Mouse (Mus musculus) NIH3T3 (cell line): ENCODE measurements around the gene Mgat5.

Experiments used
- DNase-seq: peaks from one replicate; pipeline ENCODE4 v3.0.0-alpha.2; 2012; ENCODE audit warnings: low read depth

The Mgat5 gene

GRCm38 (mm10) chr1:127262170-127262837, 57.5 kb downstream of the Mgat5 start:
- DNase-seq, result no peak

DNA sequence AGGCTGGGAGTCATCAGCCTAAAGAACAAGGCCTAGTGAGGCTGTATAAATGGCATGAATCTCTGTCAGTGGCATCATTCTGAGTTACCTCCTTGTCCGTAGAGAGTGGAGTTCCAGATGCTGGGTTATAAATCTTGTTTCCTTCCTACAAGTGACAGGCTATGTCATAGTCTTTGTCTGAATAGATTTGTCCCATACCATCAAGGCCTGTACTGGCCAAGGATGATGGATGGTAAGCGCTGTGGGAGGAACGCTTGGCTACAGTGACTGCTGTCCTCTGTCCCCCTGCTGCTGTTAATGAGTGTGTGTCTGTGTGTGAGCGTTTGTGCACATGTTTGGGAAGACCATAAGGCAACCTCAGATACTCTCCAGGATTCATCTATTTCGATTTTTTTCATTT, 63.2 kb downstream of the Mgat5 start:
- no peak for DNase-seq

- no peak for DNase-seq
These were observed 64.5 kb downstream of the Mgat5 start for GRCm38 (mm10) chr1:127269343-127269742.

DNA sequence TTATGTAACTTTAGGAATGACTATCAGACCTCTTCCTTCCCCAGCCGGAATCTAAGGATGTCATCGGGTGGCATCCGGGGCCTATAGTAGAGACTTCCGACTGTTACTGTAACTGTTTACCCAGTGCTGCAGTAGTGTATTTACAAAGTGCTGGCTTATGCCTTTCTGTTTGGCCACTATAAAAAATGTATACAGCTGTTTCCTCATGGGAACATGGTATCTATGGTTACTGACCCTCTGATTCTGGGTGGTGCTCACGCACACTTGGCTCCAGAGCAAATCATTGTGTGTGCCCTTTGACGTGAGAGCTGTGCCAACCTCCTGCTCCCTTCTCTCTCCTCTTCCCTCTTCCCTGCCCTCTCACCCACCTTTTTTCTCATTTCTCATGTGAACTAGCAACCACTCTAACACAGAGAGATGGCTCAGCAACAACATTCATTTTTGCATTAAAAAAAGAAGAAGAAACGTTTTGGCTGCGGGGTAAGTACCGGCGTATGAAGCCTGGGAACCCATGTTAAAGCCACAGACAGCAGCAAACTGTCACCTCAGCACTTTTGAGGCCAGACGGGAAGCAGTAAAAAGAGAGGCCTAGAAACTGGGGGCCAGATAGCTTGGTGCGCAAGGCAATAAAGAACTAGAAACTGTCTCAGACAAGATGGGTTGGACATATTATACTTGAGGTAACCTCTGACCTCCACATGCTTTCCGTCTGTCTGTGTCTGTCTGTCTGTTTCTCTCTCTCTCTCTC, 65.6 kb downstream of the Mgat5 start:
- DNase-seq, result peak; percentile 10

GRCm38 (mm10) chr1:127271156-127271555, 66.3 kb downstream of the Mgat5 start:
- DNase-seq, result no peak

- no peak for DNase-seq
These were observed 68.5 kb downstream of the Mgat5 start for GRCm38 (mm10) chr1:127273363-127273762.

- no peak for DNase-seq
These were observed 70.9 kb downstream of the Mgat5 start for GRCm38 (mm10) chr1:127275572-127276324.

- peak; percentile 60 for DNase-seq
These were observed 73.3 kb downstream of the Mgat5 start for GRCm38 (mm10) chr1:127278067-127278466.

DNA sequence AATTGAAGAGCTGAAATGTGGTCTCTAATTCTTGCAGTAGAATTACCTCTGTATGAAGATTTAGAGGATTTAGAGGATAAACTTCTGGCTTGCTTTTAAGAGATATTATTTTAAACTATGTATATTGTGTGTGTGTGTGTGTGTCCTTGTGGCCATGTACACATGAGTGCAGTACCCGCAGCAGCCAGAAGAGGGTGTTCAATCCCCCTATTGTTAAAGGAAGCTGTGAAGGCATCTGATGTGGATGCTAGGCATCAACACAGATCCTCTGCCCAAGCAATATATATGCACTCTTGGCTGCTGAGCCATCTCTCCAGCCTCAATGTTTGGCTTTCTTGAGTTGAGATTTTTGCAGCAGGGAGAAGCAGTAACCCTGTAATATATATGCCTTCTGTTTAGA, 75.4 kb downstream of the Mgat5 start:
- peak; percentile 16 for DNase-seq

GRCm38 (mm10) chr1:127284975-127285374, 80.2 kb downstream of the Mgat5 start:
- DNase-seq, result no peak

GRCm38 (mm10) chr1:127287505-127287904, 82.7 kb downstream of the Mgat5 start:
- no peak for DNase-seq

DNA sequence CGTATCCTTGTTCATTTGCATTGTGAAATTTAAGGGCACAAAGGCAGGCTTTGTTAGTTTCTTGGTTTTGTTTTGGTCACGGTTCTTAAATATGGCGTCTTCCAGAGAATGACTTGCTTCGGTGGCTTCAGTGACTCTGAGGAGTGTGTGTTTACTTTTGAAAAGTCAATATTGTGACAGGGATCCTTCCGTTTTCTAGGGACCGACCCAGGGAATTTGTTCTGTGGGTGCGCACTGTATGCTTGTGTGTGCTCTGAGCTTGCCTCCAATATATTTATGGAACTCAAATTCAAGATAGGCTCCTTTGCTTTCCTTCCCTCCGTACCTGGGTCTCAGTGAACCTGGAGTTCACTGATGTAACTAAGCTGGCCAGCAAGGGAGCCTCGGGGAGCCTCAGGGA, 86.1 kb downstream of the Mgat5 start:
- DNase-seq, result no peak

DNA sequence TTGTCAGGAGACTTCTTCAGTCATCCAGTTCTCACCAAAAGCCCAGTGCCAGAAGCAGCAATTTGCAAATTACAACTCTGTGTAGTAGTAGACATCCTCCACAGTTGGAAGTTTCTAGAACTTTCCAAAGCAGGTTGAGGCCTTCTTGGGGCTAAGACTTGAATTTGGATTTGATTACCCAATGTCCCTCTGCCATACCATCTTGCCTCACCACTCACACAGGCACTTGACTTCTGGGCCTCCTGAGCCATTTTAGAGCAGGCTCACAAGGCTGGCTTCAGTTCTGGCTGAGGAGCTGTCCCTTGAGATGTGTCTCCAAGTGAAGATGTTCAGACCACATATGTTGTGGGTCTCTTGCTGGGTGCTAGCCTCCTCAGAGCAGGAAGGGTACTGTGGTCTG, 86.9 kb downstream of the Mgat5 start:
- DNase-seq, result no peak

- DNase-seq, result no peak
These were observed 88.5 kb downstream of the Mgat5 start for GRCm38 (mm10) chr1:127293286-127293685.

- DNase-seq, result no peak
These were observed 92.0 kb downstream of the Mgat5 start for GRCm38 (mm10) chr1:127296815-127297214.

DNA sequence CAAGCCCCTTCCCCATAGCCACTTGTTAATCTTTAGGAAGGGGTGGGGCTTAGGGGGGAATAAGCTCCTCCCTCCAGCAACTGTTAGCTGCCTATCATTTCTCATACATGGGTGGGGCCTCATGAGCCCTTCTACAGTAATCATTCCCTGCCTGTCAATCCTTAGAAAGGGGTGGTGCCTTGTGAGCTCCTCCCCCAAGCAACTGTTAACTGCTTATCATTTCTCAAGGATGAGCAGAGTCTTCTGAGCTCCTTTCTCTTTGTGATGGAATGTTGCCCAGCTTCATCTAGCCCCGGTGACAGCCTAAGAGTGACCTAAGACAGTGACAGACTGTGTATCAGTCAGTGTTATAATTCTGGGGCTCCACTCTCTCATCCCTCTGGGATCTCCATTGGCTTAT, 95.0 kb downstream of the Mgat5 start:
- no peak for DNase-seq

DNA sequence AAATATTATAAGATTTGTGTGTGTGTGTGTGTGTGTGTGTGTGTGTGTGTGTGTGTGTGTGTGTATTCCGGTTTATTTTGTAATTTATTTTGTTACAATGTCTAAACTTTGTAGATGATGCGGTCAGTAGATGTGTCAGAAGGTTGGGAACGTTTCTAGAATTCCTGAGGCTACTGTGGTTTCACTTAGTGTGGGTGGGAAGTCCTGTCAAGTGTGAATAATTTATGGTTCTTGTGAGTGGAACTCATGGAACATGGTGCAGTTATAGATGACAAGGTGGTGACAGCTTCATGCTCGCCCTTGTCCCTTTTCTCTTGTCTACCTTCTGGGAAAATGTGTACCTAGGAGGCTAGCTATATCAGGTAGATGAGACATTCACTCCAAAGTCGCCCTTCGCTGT, 96.2 kb downstream of the Mgat5 start:
- DNase-seq, result peak; percentile 65

- DNase-seq, result no peak
These were observed 97.8 kb downstream of the Mgat5 start for GRCm38 (mm10) chr1:127302620-127303019.

DNA sequence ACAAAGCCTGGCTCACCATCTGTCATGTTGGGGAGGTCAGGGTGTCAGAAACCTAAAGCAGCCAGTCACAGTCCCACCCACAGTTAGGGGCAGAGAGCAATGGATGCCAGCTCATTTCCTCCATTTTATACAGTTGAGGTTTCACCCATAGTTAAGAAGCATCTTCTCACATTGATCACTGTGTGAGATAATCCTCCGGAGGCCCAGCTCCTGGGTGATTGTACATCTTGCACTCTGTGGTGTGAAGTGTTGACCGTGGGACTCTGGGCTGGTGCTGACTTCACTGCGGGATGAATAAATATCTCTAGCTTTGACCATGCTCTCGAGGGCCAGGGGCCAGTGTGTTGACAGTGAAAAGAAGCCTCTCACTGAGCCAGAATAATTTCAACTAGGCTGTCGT, 99.0 kb downstream of the Mgat5 start:
- DNase-seq, result no peak

DNA sequence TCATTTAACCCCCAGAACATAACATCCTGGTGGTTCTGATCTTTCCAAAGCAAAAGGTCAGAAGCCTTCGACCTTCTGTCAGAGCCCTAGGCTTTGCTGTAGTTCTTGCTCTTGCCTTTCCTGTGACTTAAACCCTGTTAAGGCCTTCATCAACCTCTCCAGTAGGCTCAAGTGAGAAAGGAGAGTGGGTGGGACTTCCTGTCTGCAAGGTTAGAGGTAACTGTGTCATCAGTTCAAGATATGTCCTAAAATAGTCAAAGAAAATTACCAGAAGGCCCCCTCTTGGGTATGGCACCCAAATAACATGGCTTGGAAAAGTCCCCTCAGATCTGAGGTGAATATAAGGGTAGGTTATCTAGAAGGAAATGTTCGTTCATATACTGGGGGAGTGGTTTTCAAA, 99.5 kb downstream of the Mgat5 start:
- no peak for DNase-seq

- no peak for DNase-seq
These were observed 100.8 kb downstream of the Mgat5 start for GRCm38 (mm10) chr1:127305582-127305981.

DNA sequence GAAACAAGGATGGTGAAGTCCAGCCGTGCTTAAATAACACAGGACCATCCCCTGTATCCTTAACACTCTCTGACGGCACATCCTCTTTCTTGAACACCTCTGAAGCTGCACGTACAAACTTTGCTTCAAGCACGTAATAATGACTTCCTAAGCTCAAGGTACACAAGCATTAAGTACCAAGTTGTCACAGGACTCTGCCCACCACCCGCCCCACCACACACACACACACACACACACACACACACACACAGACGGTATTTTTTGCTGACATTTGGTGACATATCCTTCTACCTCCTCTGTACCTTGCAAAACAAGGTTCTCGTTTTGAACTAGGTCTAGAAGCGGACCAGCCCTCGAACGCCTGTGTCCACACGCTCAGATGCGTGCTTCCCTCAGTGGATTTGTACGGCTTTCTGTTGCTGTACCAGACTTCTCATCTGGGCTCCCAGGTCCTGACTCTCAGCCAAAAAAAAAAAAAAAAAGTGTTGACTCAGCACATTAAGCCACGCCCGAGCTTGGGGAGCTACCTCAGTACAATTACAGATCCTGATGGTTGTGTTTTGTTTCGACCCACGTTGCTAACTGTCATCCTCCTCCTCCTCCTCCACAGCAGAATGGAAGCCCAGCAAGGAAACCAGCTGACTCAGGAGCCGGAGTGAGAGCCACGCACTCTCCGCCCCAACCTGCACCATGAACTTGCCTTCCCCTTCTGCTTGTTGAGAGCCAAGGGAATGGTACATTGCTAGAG, 101.4 kb downstream of the Mgat5 start:
- peak; percentile 53 for DNase-seq
